Mouse (Mus musculus) midbrain, embryonic 16.5 days (tissue): ENCODE measurements around the gene Klk8. TPM values are rescaled to one million over a fixed set of nuclear protein-coding genes. Genes with fewer than 3 reads are reported as not detected.

ENCODE experiments used
- ATAC-seq: fragments of 200-750 bp; cut with Nextera tagmentation; 2 replicates; pipeline ENCODE4 v1.8.0; 2017; ENCODE audit warnings: moderate TSS enrichment
- H3K27ac ChIP-seq: fragments of 300-500 bp; sonication (generic); 2 replicates; pipeline ENCODE4 v1.5.1; 2014; ENCODE audit warnings: mild to moderate bottlenecking, low read length, mixed read lengths
- H3K27me3 ChIP-seq: fragments of 300-500 bp; sonication (generic); 2 replicates; pipeline ENCODE4 v1.6.1; 2014; ENCODE audit warnings: low read depth, low read length, mixed read lengths; ENCODE audit not compliant: control insufficient read depth, insufficient read depth
- H3K36me3 ChIP-seq: fragments of 300-500 bp; sonication (generic); 2 replicates; pipeline ENCODE4 v1.6.1; 2014; ENCODE audit warnings: mild to moderate bottlenecking, low read length, moderate library complexity, mixed read lengths; ENCODE audit not compliant: control insufficient read depth, insufficient read depth
- H3K4me1 ChIP-seq: fragments of 300-500 bp; sonication (generic); 2 replicates; pipeline ENCODE4 v1.6.1; 2014; ENCODE audit warnings: mild to moderate bottlenecking, low read length, mixed read lengths; ENCODE audit not compliant: control insufficient read depth, insufficient read depth
- H3K4me2 ChIP-seq: fragments of 300-500 bp; sonication (generic); 2 replicates; pipeline ENCODE4 v1.6.1; 2014; ENCODE audit warnings: mild to moderate bottlenecking, low read length, mixed read lengths
- H3K4me3 ChIP-seq: fragments of 300-500 bp; sonication (generic); 2 replicates; pipeline ENCODE4 v1.5.1; 2014; ENCODE audit warnings: low read depth, mild to moderate bottlenecking, low read length, moderate library complexity, mixed read lengths
- H3K9ac ChIP-seq: fragments of 300-500 bp; sonication (generic); 2 replicates; pipeline ENCODE4 v1.6.1; 2014; ENCODE audit warnings: low read depth, low read length, mixed read lengths
- H3K9me3 ChIP-seq: fragments of 300-500 bp; sonication (generic); replicated peaks from 2 replicates; pipeline ENCODE4 v1.6.1; 2014; ENCODE audit warnings: mild to moderate bottlenecking, low read length, mixed read lengths; ENCODE audit not compliant: control insufficient read depth, poor library complexity, severe bottlenecking
- WGBS: fragments of 180-500 bp; shearing (Covaris S2); extraction: QIAGEN DNeasy Blood & Tissue Kit; methylation state at CpG from one replicate; pipeline ENCODE4 v1.1.7; 2014; 5-methylcytosine and 5-hydroxymethylcytosine counted together
- polyA plus RNA-seq: library from polyadenylated mRNA; unstranded; fragments of >200 nt; fragmentation: Nextera tagmentation; extraction: Ambion mirVana; gene quantifications from 2 replicates; pipeline ENCODE4 v1.2.1, GENCODE M21; 2015

The Klk8 gene
- polyA plus RNA-seq, 1 experiment from 2014 or later = 8.6 TPM

- ATAC-seq = no peak
- no peak within 1 kb of the TSS for H3K4me3 ChIP-seq
These were observed 23.0 kb upstream of the Klk8 start, which contains the start of gene Klk11 for GRCm38 (mm10) chr7:43774364-43774763. TSS of gene Klk11 (plus strand) at chr7:43774604.

GRCm38 (mm10) chr7:43774802-43775201 lies 22.6 kb upstream of the Klk8 start:
- no peaks in the 10 kb centered on the region for H3K36me3 ChIP-seq
- ATAC-seq = no peak
- H3K4me2 ChIP-seq = no peak overlapping the region
- H3K9ac ChIP-seq = no peak overlapping the region
- 34% methylated on average over 6 of the region's 6 CpGs for WGBS
- H3K4me1 ChIP-seq = no peaks in the 10 kb centered on the region
- H3K27me3 ChIP-seq = no peaks in the 10 kb centered on the region
- H3K27ac ChIP-seq = no peak overlapping the region
- no peaks in the 10 kb centered on the region for H3K9me3 ChIP-seq
- no peak overlapping the region for H3K4me3 ChIP-seq

More at GRCm38 (mm10) chr7:43774364-43774763, 23.0 kb upstream of the Klk8 start, which contains the start of gene Klk11:
- H3K4me1 ChIP-seq = no peaks in the 10 kb centered on the region
- WGBS = 90% methylated on average over 5 of the region's 5 CpGs
- H3K4me2 ChIP-seq = no peak within 1 kb of the TSS
- no peaks in the 10 kb centered on the region for H3K9me3 ChIP-seq
- no peaks in the 10 kb centered on the region for H3K27me3 ChIP-seq
- H3K9ac ChIP-seq = no peak within 1 kb of the TSS
- no peak within 1 kb of the TSS for H3K27ac ChIP-seq
- no peaks in the 10 kb centered on the region for H3K36me3 ChIP-seq

GRCm38 (mm10) chr7:43775311-43776057 lies 21.9 kb upstream of the Klk8 start:
- Histone ChIP-seq H3K27me3 (no peaks in the 10 kb centered on the region), H3K9ac (no peak overlapping the region), H3K4me1 (no peaks in the 10 kb centered on the region), H3K9me3 (no peaks in the 10 kb centered on the region), H3K27ac (no peak overlapping the region), H3K4me3 (no peak overlapping the region), H3K4me2 (no peak overlapping the region), H3K36me3 (no peaks in the 10 kb centered on the region)
- ATAC-seq = no peak
- 58% methylated on average over 6 of the region's 7 CpGs for WGBS

- Histone ChIP-seq H3K4me1 (no peaks in the 10 kb centered on the region), H3K9ac (no peak overlapping the region), H3K4me2 (no peak overlapping the region), H3K27me3 (no peaks in the 10 kb centered on the region), H3K36me3 (no peaks in the 10 kb centered on the region), H3K9me3 (no peaks in the 10 kb centered on the region), H3K4me3 (no peak overlapping the region), H3K27ac (no peak overlapping the region)
- WGBS = 90% methylated on average over 5 of the region's 5 CpGs
- no peak for ATAC-seq
These were observed 20.9 kb upstream of the Klk8 start for GRCm38 (mm10) chr7:43776506-43776905.

- no peak overlapping the region for H3K27ac ChIP-seq
- H3K9me3 ChIP-seq = no peaks in the 10 kb centered on the region
- ATAC-seq = no peak
- 88% methylated on average over 12 of the region's 12 CpGs for WGBS
- no peaks in the 10 kb centered on the region for H3K36me3 ChIP-seq
- H3K27me3 ChIP-seq = no peaks in the 10 kb centered on the region
- H3K9ac ChIP-seq = no peak overlapping the region
- H3K4me2 ChIP-seq = no peak overlapping the region
- H3K4me1 ChIP-seq = peaks cover 2% of the 10 kb centered on the region
- H3K4me3 ChIP-seq = no peak overlapping the region
These were observed 20.0 kb upstream of the Klk8 start for GRCm38 (mm10) chr7:43777423-43777822.

GRCm38 (mm10) chr7:43778176-43778970 lies 19.0 kb upstream of the Klk8 start:
- Histone ChIP-seq H3K4me3 (no peak overlapping the region), H3K27ac (no peak overlapping the region), H3K27me3 (peaks cover 4% of the 10 kb centered on the region), H3K4me2 (no peak overlapping the region), H3K9ac (no peak overlapping the region), H3K36me3 (no peaks in the 10 kb centered on the region), H3K9me3 (no peaks in the 10 kb centered on the region), H3K4me1 (peaks cover 6% of the 10 kb centered on the region)
- ATAC-seq = no peak
- 90% methylated on average over 10 of the region's 10 CpGs for WGBS

GRCm38 (mm10) chr7:43780241-43780640 lies 17.1 kb upstream of the Klk8 start:
- ATAC-seq = no peak
- H3K4me1 ChIP-seq = peaks cover 6% of the 10 kb centered on the region
- WGBS = 71% methylated on average over 6 of the region's 6 CpGs
- H3K9me3 ChIP-seq = no peaks in the 10 kb centered on the region
- no peak overlapping the region for H3K9ac ChIP-seq
- H3K4me3 ChIP-seq = no peak overlapping the region
- H3K27ac ChIP-seq = no peak overlapping the region
- no peak overlapping the region for H3K4me2 ChIP-seq
- H3K36me3 ChIP-seq = no peaks in the 10 kb centered on the region
- H3K27me3 ChIP-seq = peaks cover 6% of the 10 kb centered on the region

GRCm38 (mm10) chr7:43780746-43781145 lies 16.6 kb upstream of the Klk8 start, which contains the start of gene Klk10:
TSS of gene Klk10 (plus strand) at chr7:43781035.
- H3K9me3 ChIP-seq = no peaks in the 10 kb centered on the region
- no peak within 1 kb of the TSS for H3K9ac ChIP-seq
- no peaks in the 10 kb centered on the region for H3K36me3 ChIP-seq
- H3K27ac ChIP-seq = no peak within 1 kb of the TSS
- no peak for ATAC-seq
- 63% methylated on average over 5 of the region's 5 CpGs for WGBS
- H3K4me3 ChIP-seq = no peak within 1 kb of the TSS
- peaks cover 6% of the 10 kb centered on the region for H3K27me3 ChIP-seq
- H3K4me1 ChIP-seq = peaks cover 6% of the 10 kb centered on the region
- H3K4me2 ChIP-seq = no peak within 1 kb of the TSS

GRCm38 (mm10) chr7:43781541-43781940 lies 15.8 kb upstream of the Klk8 start:
- ATAC-seq = no peak
- H3K9ac ChIP-seq = no peak overlapping the region
- peaks cover 6% of the 10 kb centered on the region for H3K27me3 ChIP-seq
- 89% methylated on average over 11 of the region's 11 CpGs for WGBS
- no peak overlapping the region for H3K4me2 ChIP-seq
- no peaks in the 10 kb centered on the region for H3K9me3 ChIP-seq
- H3K27ac ChIP-seq = no peak overlapping the region
- H3K36me3 ChIP-seq = no peaks in the 10 kb centered on the region
- no peak overlapping the region for H3K4me3 ChIP-seq
- H3K4me1 ChIP-seq = peaks cover 6% of the 10 kb centered on the region
